Mouse (Mus musculus) MEL (cell line): ENCODE data around the gene Arel1.

ENCODE experiments used
- CTCF ChIP-seq, 3 experiments: IDR thresholded peaks in 2 of 3; conservative IDR thresholded peaks in 1 of 3; 2 replicates each; pipeline ENCODE4 v1.5.1; 2011 to 2012; ENCODE audit warnings: low read length in 3 of 3, low read depth in 2 of 3, mild to moderate bottlenecking in 2 of 3, improper control_type of control experiment in 1 of 3, inconsistent platforms in 1 of 3, mixed read lengths in 1 of 3, moderate library complexity in 1 of 3; ENCODE audit not compliant: control insufficient read depth in 1 of 3, insufficient read depth in 1 of 3, poor library complexity in 1 of 3, severe bottlenecking in 1 of 3
- E2F4 ChIP-seq: IDR thresholded peaks from 2 replicates; pipeline ENCODE4 v1.6.1; 2011; ENCODE audit warnings: low read depth, low read length, improper control_type of control experiment, borderline replicate concordance
- EP300 ChIP-seq, 2 experiments: IDR thresholded peaks; 2 replicates each; pipeline ENCODE4 v1.6.1; 2011; ENCODE audit warnings: improper control_type of control experiment in 2 of 2, low read length in 2 of 2, low read depth in 1 of 2, mild to moderate bottlenecking in 1 of 2
- JUND ChIP-seq: IDR thresholded peaks from 2 replicates; pipeline ENCODE4 v1.6.1; 2011; ENCODE audit warnings: low read depth, mild to moderate bottlenecking, improper control_type of control experiment, low read length
- MAFK ChIP-seq: IDR thresholded peaks from 2 replicates; pipeline ENCODE4 v1.6.1; 2011; ENCODE audit warnings: low read depth, mild to moderate bottlenecking, low read length, improper control_type of control experiment, borderline replicate concordance
- MYB ChIP-seq: IDR thresholded peaks from 2 replicates; pipeline ENCODE4 v1.6.1; 2011; ENCODE audit warnings: mild to moderate bottlenecking, low read depth, low read length, improper control_type of control experiment
- NELFE ChIP-seq: IDR thresholded peaks from 2 replicates; pipeline ENCODE4 v1.6.1; 2011; ENCODE audit warnings: low read depth, low read length, improper control_type of control experiment
- NRF1 ChIP-seq: IDR thresholded peaks from 2 replicates; pipeline ENCODE4 v1.6.1; 2014; ENCODE audit warnings: low read depth, mild to moderate bottlenecking, inconsistent platforms, low read length, improper control_type of control experiment, moderate library complexity; ENCODE audit not compliant: poor library complexity, insufficient read depth, severe bottlenecking
- POLR2A ChIP-seq, 2 experiments: IDR thresholded peaks; 2 replicates each; pipeline ENCODE4 v1.6.1; 2011 to 2012; ENCODE audit warnings: low read length in 2 of 2, mild to moderate bottlenecking in 2 of 2, control low read depth in 1 of 2, improper control_type of control experiment in 1 of 2, low read depth in 1 of 2, moderate library complexity in 1 of 2; ENCODE audit not compliant: control insufficient read depth in 1 of 2, insufficient read depth in 1 of 2, poor library complexity in 1 of 2
- TAL1 ChIP-seq: IDR thresholded peaks from 2 replicates; pipeline ENCODE4 v1.6.1; 2012; ENCODE audit warnings: mild to moderate bottlenecking, inconsistent platforms, low read length, moderate library complexity, mixed read lengths
- TCF12 ChIP-seq: IDR thresholded peaks from 2 replicates; pipeline ENCODE4 v1.6.1; 2014; ENCODE audit warnings: low read depth, mild to moderate bottlenecking, inconsistent platforms, low read length, improper control_type of control experiment, moderate library complexity
- USF2 ChIP-seq, 2 experiments: IDR thresholded peaks; 2 replicates each; pipeline ENCODE4 v1.6.1; 2011 to 2012; ENCODE audit warnings: improper control_type of control experiment in 2 of 2, low read length in 2 of 2, borderline replicate concordance in 1 of 2, inconsistent platforms in 1 of 2, low read depth in 1 of 2, mild to moderate bottlenecking in 1 of 2; ENCODE audit not compliant: insufficient read depth in 1 of 2
- ZNF384 ChIP-seq: IDR thresholded peaks from 2 replicates; pipeline ENCODE4 v1.6.1; 2012; ENCODE audit warnings: low read depth, mild to moderate bottlenecking, inconsistent platforms, low read length, improper control_type of control experiment

DNA sequence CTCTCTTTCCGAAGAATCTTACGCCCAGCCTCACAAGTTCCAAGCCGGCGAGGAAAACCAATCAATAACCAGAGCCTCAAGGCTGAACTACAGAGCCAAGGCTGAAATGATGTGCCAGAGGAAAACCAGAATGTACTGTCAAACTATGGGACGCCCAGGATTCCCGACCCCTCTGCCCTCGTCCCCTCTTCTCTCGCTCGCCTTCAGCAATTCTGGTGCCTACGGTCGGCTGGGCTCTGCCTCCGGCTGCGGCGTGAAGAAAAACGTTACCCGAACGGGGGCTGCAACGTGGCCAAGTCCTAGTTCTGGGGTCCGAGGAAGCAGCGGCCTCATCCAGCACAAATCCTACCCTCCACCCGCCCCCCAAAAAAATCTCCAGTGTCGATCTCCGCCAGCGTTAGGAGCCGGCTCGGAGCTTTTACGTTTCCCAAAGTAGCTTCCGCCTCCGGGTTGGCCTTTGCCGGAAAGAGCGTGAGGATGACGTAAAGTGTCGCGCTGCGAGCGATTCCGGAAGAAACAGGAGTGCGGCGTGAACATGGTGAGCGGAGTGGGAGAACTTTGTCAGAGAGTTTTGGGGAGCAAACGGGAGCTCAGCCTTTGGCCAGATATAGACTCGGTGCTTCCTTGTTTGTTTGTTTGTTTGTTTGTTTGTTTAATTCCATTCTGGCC, at the start of gene Arel1, which contains the start of gene Fcf1:
- TF ChIP-seq CTCF (IDR thresholded peaks at IDR 0.05 in 2 of 3, conservative IDR thresholded peaks at IDR 0.05 in 1 of 3; ENCODE audit: control insufficient read depth in 1 of 3, insufficient read depth in 1 of 3, low read depth in 2 of 3, low read length in 3 of 3, poor library complexity in 1 of 3, severe bottlenecking in 1 of 3) = no peak
- TF ChIP-seq NRF1 = no peak
- peak; percentile 48 for TF ChIP-seq ZNF384
- TF ChIP-seq MAFK = no peak
- no peak for TF ChIP-seq USF2 (IDR thresholded peaks at IDR 0.05; ENCODE audit: borderline replicate concordance in 1 of 2, insufficient read depth in 1 of 2, low read depth in 1 of 2, low read length in 2 of 2)
- peak; percentile 75 for TF ChIP-seq TCF12
- TF ChIP-seq EP300 (IDR thresholded peaks at IDR 0.05; ENCODE audit: low read depth in 1 of 2, low read length in 2 of 2) = peak in 1 of 2 experiments; percentile 23; a peak in 1 of 4 replicates
- peak; percentile 33; the same call in 1 of the 2 replicates for TF ChIP-seq MYB
- TF ChIP-seq POLR2A (IDR thresholded peaks at IDR 0.05; ENCODE audit: control insufficient read depth in 1 of 2, insufficient read depth in 1 of 2, low read depth in 1 of 2, low read length in 2 of 2, poor library complexity in 1 of 2) = peak; percentile 34 to 91; a peak in 3 of 4 replicates
- no peak for TF ChIP-seq E2F4
- TF ChIP-seq NELFE = peak; percentile 86
- TF ChIP-seq TAL1 = no peak
- TF ChIP-seq JUND = no peak
